Mouse (Mus musculus): ENCODE results near the gene Nptn.

The Nptn gene

GRCm38 (mm10) chr9:58690701-58691100 is 108.7 kb downstream of the Nptn start:
- DNase-seq (ENCODE audit: low read depth in 1 of 2, low spot score in 2 of 2), result no peak

- DNase-seq (ENCODE audit: low read depth in 1 of 2, low spot score in 2 of 2), result no peak
These were observed 109.4 kb downstream of the Nptn start for GRCm38 (mm10) chr9:58691471-58691870.

- DNase-seq (ENCODE audit: low read depth in 1 of 2, low spot score in 2 of 2), result no peak
These were observed 116.4 kb downstream of the Nptn start for GRCm38 (mm10) chr9:58698486-58698885.

- DNase-seq (ENCODE audit: low read depth in 1 of 2, low spot score in 2 of 2), result no peak
These were observed 119.7 kb downstream of the Nptn start for GRCm38 (mm10) chr9:58701751-58702150.

- no peak for DNase-seq (ENCODE audit: low read depth in 1 of 2, low spot score in 2 of 2)
These were observed 121.7 kb downstream of the Nptn start for GRCm38 (mm10) chr9:58703766-58704165.

- no peak for DNase-seq (ENCODE audit: low read depth in 1 of 2, low spot score in 2 of 2)
These were observed 124.0 kb downstream of the Nptn start for GRCm38 (mm10) chr9:58706024-58706423.

Measured in monocyte, adult 2 months (primary cell).